Mouse (Mus musculus) olfactory bulb, adult 2 months (tissue): ENCODE data around the gene Vmn1r231.

ENCODE experiments used
- CTCF ChIP-seq: fragments of 200-500 bp; IDR thresholded peaks from 2 replicates; pipeline ENCODE4 v1.5.1; 2012; ENCODE audit warnings: low read depth, mild to moderate bottlenecking, low read length, moderate library complexity; ENCODE audit not compliant: insufficient read depth
- POLR2A ChIP-seq: fragments of 200-500 bp; IDR thresholded peaks from 2 replicates; pipeline ENCODE4 v1.6.1; 2012; ENCODE audit warnings: mild to moderate bottlenecking, low read depth, low read length, moderate library complexity; ENCODE audit not compliant: insufficient read depth

- TF ChIP-seq POLR2A (no peak), CTCF (no peak)
Measured at GRCm38 (mm10) chr17:20944226-20944625, 39.3 kb upstream of the Vmn1r231 start.
